8 mouse cellular contexts compared by ENCODE assay signal in the genomic region with DNA sequence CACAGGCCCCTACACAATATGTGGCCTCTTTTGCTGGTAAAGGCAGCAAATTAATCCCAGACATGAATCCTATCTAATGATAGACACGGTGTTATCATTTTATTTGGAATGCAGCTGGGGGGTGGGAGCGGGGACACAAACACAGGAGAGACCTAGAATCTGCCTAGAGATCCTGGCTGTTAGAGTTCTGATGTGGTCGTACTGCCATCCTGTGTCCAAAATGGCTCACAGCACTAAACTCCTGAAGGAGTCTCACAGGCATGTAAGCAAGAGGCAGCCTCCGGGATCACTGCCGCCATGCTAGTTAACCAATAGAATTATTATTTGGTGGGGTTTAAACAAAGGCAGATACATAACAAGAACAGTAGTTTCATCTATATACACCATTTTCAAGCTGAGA. TPM values are rescaled to one million over a fixed set of nuclear protein-coding genes. Genes with fewer than 3 reads are reported as not detected.
DNase-seq lines count a peak whose midpoint lies in the region; TF ChIP-seq lines count a peak whose summit lies in the region.
"Had no signal": no experiment of that assay in that cellular context is flagged by ENCODE, and none has a peak within 500 bp of the region (broad histone marks: within the 10 kb centered on the region; RNA-seq: fewer than 3 reads in every experiment).

No protein-coding gene starts in this region.

- no peak overlapping the region for H3ac ChIP-seq in C2C12 (ENCODE audit: control insufficient read depth, insufficient read length, low read depth)

- no peaks in the 10 kb centered on the region for H3K27me3 ChIP-seq in C2C12 (ENCODE audit: control insufficient read depth, insufficient read depth, insufficient read length)
- H3K27me3 ChIP-seq in splenic B cell, adult 2 months (ENCODE audit: control insufficient read depth, insufficient read depth, low read length, poor library complexity, severe bottlenecking), result no peaks in the 10 kb centered on the region

- TF ChIP-seq CTCF in C2C12 (IDR thresholded peaks at IDR 0.05; ENCODE audit: control insufficient read depth, insufficient read depth, insufficient read length), result peak; percentile 4

- no peaks in the 10 kb centered on the region for H3K36me3 ChIP-seq in C2C12 (ENCODE audit: control insufficient read depth, insufficient read depth)
- no peaks in the 10 kb centered on the region for H3K36me3 ChIP-seq in splenic B cell, adult 2 months (ENCODE audit: control insufficient read depth, insufficient read depth, low read length, poor library complexity, severe bottlenecking)

- no peak overlapping the region for H3K4me3 ChIP-seq in C2C12 (ENCODE audit: insufficient read depth, poor library complexity, severe bottlenecking)

- H3K79me2 ChIP-seq in C2C12 (ENCODE audit: control insufficient read depth, insufficient read depth), result no peaks in the 10 kb centered on the region

- peak; percentile 46 for DNase-seq in 416B (ENCODE audit: low read depth)
- peak; percentile 79 for DNase-seq in embryo, embryonic 10.5 days (ENCODE audit: low spot score)
- DNase-seq in heart, postnatal 4 days, result peak; percentile 33
- peak; percentile 59 to 68 for DNase-seq in layer of hippocampus, postnatal 10 days (ENCODE audit: low spot score in 2 of 2)
- DNase-seq in lung, postnatal 36 days, result peak; percentile 56
- peak; percentile 50 for DNase-seq in splenic B cell, adult 2 months (ENCODE audit: low read depth, low spot score)

- H3K79me3 ChIP-seq in C2C12 (ENCODE audit: low read depth), result no peaks in the 10 kb centered on the region

TF ChIP-seq in C2C12, 6 proteins besides CTCF, POLR2A, EP300 and RAD21:
- TF ChIP-seq MYOD1 (IDR thresholded peaks at IDR 0.05; ENCODE audit: control insufficient read depth, insufficient read length, low read depth) (no peak), FOSL1 (IDR thresholded peaks at IDR 0.05; ENCODE audit: insufficient read depth, low read length, poor library complexity, severe bottlenecking) (no peak)

RNA-seq across cellular contexts. Expression of a gene that starts 10.5 kb away (rescaled TPM):
- polyA plus RNA-seq in C2C12 (2012; fragmentation: generic; extraction: Trizol), result 63.5 TPM
- 10 to 100 TPM; 84.0 to 85.2 TPM for total RNA-seq in heart, postnatal 4 days (2021)
- 10 to 100 TPM; 50.5 to 54.4 TPM for total RNA-seq in layer of hippocampus, postnatal 10 days (2021)

RNA-seq across cellular contexts. Expression of a gene that starts 28.2 kb away (rescaled TPM):
- polyA plus RNA-seq in C2C12 (2012; fragmentation: generic; extraction: Trizol), result 76.3 TPM
- 10 to 100 TPM; 73.8 to 75.4 TPM for total RNA-seq in heart, postnatal 4 days (2021)
- 100 to 1,000 TPM in 1 of 2 experiments, 10 to 100 TPM in 1; 93.2 to 104 TPM for total RNA-seq in layer of hippocampus, postnatal 10 days (2021)

RNA-seq across cellular contexts. Expression of a gene that starts 31.1 kb away (rescaled TPM):
- polyA plus RNA-seq in C2C12 (2012; fragmentation: generic; extraction: Trizol), result not detected
- under 1 TPM; 0.07 to 0.09 TPM for total RNA-seq in heart, postnatal 4 days (2021)
- under 1 TPM; 0.31 to 0.39 TPM for total RNA-seq in layer of hippocampus, postnatal 10 days (2021)
- total RNA-seq: heart, postnatal 36 days had no signal
